Mouse (Mus musculus) spleen, adult 2 months (tissue): ENCODE data around the gene Gif. TPM values are rescaled to one million over a fixed set of nuclear protein-coding genes. Genes with fewer than 3 reads are reported as not detected.

Source experiments
- DNase-seq, 2 experiments: peaks; one replicate each; pipeline versions ENCODE4 v3.0.0 to v3.0.0-alpha.2; 2012 to 2021; ENCODE audit warnings: low spot score in 2 of 2, low read depth in 1 of 2
- H3K27ac ChIP-seq: fragments of 200-500 bp; 2 replicates; pipeline ENCODE4 v1.5.1; 2012; ENCODE audit warnings: low read length, inconsistent platforms; ENCODE audit not compliant: insufficient read depth
- H3K27me3 ChIP-seq: fragments of 200-500 bp; 2 replicates; pipeline ENCODE4 v1.6.1; 2012; ENCODE audit warnings: mild to moderate bottlenecking, moderate library complexity, low read length, inconsistent platforms; ENCODE audit not compliant: control insufficient read depth, insufficient read depth
- H3K36me3 ChIP-seq: fragments of 200-500 bp; 2 replicates; pipeline ENCODE4 v1.6.1; 2012; ENCODE audit warnings: mild to moderate bottlenecking, low read length, inconsistent platforms; ENCODE audit not compliant: control insufficient read depth, insufficient read depth
- H3K4me1 ChIP-seq: fragments of 200-500 bp; 2 replicates; pipeline ENCODE4 v1.6.1; 2011; ENCODE audit warnings: inconsistent platforms; ENCODE audit not compliant: control insufficient read depth, insufficient read depth, insufficient read length
- H3K4me3 ChIP-seq: fragments of 200-500 bp; 2 replicates; pipeline ENCODE4 v1.5.1; 2011; ENCODE audit warnings: mild to moderate bottlenecking, inconsistent platforms; ENCODE audit not compliant: insufficient read depth, insufficient read length; ENCODE audit errors: extremely low read depth
- CTCF ChIP-seq: fragments of 200-500 bp; IDR thresholded peaks from 2 replicates; pipeline ENCODE4 v1.5.1; 2011; ENCODE audit warnings: mild to moderate bottlenecking, inconsistent platforms; ENCODE audit not compliant: insufficient read depth, insufficient read length, insufficient replicate concordance; ENCODE audit errors: extremely low read depth
- POLR2A ChIP-seq: fragments of 200-500 bp; IDR thresholded peaks from 2 replicates; pipeline ENCODE4 v1.6.1; 2011; ENCODE audit warnings: low read depth, low read length, inconsistent platforms
- WGBS: fragments of 180-500 bp; shearing (Covaris S2); methylation state at CpG from one replicate; pipeline ENCODE4 v1.1.7; 2018; 5-methylcytosine and 5-hydroxymethylcytosine counted together
- polyA plus RNA-seq: library from polyadenylated mRNA; depleted of rRNA; stranded (reverse); fragments of >200 nt; gene quantifications from 2 replicates; pipeline ENCODE4 v1.2.3, GENCODE M21; 2012; rRNA removed

Gif gene
- not detected in 2 replicates for polyA plus RNA-seq

DNA sequence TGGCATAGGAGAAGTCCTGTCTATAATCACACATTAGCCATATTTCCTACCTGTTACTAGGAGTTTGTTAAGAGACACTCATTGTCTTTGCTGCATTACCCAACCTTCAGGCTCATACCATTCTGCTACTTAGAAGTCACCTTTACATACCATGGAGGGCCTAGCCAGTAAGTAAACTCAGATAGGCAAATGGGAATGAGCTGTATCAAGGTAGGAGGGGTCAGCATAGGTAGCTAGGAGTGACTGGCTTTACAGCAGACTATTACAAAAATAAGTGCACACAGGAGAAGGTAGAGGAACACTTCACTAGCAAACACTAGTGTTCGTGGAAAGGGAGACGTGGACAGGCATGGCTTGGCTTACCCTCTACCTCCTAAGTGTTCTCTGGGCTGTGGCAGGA is at the start of gene Gif:
Gene Gif, plus strand, starts transcription at position 257 of the 400 bp plus-strand sequence.
- no peak within 1 kb of the TSS for H3K4me3 ChIP-seq
- H3K27me3 ChIP-seq: no peaks in the 10 kb centered on the region
- DNase-seq: no peak
- no peak for TF ChIP-seq CTCF
- TF ChIP-seq POLR2A: no peak
- H3K4me1 ChIP-seq: no peaks in the 10 kb centered on the region
- no peak within 1 kb of the TSS for H3K27ac ChIP-seq
- H3K36me3 ChIP-seq: no peaks in the 10 kb centered on the region
- WGBS: 86% methylated on average over 2 of the region's 2 CpGs

DNA sequence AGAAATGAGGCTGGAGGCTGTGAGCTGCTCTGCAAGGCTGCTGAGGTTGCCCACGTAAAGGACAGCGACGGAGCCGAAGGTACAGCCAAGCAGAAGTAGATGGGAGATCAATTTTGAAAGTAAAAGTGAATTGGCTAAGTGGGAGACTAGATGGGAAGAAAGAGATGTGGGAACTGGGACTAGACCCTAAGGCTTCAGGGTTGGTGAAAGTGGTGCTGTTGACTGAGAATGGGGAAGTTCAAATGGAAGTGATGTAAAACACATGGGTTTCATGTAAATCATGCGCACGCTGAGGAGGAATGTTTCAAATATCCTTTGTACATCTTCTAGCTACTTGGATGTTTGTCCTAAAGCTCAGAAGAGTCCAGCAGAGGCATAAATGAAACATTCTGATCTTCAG is 49.0 kb upstream of the Gif start:
- Histone ChIP-seq H3K36me3 (no peaks in the 10 kb centered on the region), H3K4me3 (no peak overlapping the region), H3K4me1 (no peaks in the 10 kb centered on the region), H3K27me3 (no peaks in the 10 kb centered on the region), H3K27ac (no peak overlapping the region)
- DNase-seq: no peak
- TF ChIP-seq POLR2A (no peak), CTCF (no peak)
- 68% methylated on average over 6 of the region's 6 CpGs for WGBS

DNA sequence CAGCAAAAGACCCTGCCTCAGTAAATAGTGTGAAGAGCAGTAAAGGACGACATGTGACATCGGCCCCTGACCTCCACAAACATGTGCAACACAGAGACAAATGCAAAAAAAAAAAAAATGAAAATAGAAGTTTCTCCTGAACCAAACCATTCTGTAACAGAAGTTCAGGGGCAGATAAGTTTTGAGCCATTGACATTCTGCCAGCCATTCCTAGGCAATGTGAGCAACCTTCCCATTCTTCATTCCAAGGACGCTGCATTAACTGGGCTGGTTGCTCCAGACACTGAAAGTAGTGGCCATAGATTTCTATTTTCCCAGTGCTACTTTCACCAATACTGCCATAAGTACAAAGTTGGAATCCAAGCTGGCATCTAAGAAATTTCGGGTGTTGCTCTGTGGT is 34.9 kb upstream of the Gif start:
- Histone ChIP-seq H3K4me3 (no peak overlapping the region), H3K4me1 (no peaks in the 10 kb centered on the region), H3K27me3 (no peaks in the 10 kb centered on the region), H3K36me3 (no peaks in the 10 kb centered on the region), H3K27ac (no peak overlapping the region)
- no peak for DNase-seq
- 91% methylated on average over 4 of the region's 4 CpGs for WGBS
- TF ChIP-seq POLR2A: no peak
- TF ChIP-seq CTCF: no peak

- Histone ChIP-seq H3K27me3 (no peaks in the 10 kb centered on the region), H3K4me3 (no peak overlapping the region), H3K4me1 (no peaks in the 10 kb centered on the region), H3K27ac (no peak overlapping the region), H3K36me3 (no peaks in the 10 kb centered on the region)
- WGBS: 29% methylated on average over 3 of the region's 3 CpGs
- TF ChIP-seq POLR2A: no peak
- no peak for TF ChIP-seq CTCF
- DNase-seq: no peak
These were observed 27.3 kb upstream of the Gif start for GRCm38 (mm10) chr19:11720071-11720470.

DNA sequence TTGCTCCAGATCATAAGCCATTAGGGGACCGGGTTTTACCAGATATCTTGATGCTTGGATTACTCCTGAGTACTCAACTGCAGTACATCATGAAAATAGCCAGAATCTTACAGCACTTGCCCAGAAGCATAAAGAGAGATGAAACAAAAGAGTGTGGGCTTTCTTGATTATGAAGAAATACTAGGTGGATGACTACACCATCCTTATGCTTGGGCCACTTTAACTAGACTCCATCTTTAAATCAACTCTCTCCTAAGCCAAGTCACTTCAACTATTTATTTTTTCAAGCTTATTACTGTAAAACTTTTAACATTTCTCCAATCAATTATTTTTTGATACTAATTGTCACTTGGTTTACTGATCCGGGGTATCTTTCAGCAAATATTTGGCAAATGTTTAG is 23.5 kb upstream of the Gif start:
- Histone ChIP-seq H3K27ac (no peak overlapping the region), H3K36me3 (no peaks in the 10 kb centered on the region), H3K4me1 (no peaks in the 10 kb centered on the region), H3K27me3 (no peaks in the 10 kb centered on the region), H3K4me3 (no peak overlapping the region)
- WGBS: 90% methylated on average over 2 of the region's 2 CpGs
- no peak for DNase-seq
- TF ChIP-seq CTCF (no peak), POLR2A (no peak)

DNA sequence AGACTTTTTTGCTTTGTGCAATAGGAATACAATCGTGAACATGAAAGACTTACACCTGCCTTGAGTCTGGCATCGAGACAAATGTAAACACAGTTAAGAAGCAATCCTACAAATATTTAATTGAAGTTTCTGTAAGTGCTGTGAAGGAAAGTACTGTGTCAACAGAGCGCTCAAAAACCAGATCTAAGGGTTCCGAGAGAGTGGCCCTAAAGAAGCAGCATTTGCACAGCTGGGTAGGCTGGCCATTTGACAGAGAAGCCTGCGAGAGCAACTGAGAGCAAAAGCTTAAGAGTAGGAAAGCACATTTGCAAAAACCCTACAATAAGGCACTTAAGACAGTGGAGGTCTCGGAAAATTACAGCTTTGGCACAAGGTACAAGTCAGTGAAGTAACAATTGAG is 23.1 kb upstream of the Gif start:
- Histone ChIP-seq H3K4me1 (no peaks in the 10 kb centered on the region), H3K36me3 (no peaks in the 10 kb centered on the region), H3K27me3 (no peaks in the 10 kb centered on the region), H3K27ac (no peak overlapping the region), H3K4me3 (no peak overlapping the region)
- no peak for TF ChIP-seq POLR2A
- no peak for TF ChIP-seq CTCF
- DNase-seq: no peak
- WGBS: 89% methylated on average over 6 of the region's 6 CpGs

DNA sequence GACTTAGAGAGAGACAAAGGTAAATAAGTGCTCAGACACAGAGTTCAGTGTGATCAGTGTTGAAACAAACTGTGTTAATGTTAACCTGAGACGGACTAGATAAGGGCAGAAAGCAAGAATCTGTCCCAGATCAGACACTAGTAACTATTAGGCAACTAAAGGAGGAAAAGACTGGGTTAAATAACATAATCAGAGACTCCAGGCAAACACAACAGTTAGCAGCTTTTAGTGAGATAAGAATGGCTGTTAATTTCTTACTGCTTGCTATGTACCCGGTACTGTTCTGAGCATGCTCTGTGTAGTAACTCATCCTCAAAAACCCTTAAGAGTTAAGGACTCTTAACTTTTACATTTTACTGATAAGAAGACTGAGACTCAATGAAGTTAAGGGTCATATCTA is 21.4 kb upstream of the Gif start:
- TF ChIP-seq CTCF: no peak
- no peak for TF ChIP-seq POLR2A
- no peak overlapping the region for H3K27ac ChIP-seq
- H3K4me1 ChIP-seq: no peaks in the 10 kb centered on the region
- no peak for DNase-seq
- no peaks in the 10 kb centered on the region for H3K27me3 ChIP-seq
- 81% methylated on average over 2 of the region's 2 CpGs for WGBS
- no peaks in the 10 kb centered on the region for H3K36me3 ChIP-seq
- H3K4me3 ChIP-seq: no peak overlapping the region
